Mouse (Mus musculus) c-Kit-positive CD71-positive TER-119-positive erythroid progenitor cells, embryonic 14.5 days (primary cell): ENCODE measurements around the gene Atad3a.
A peak's percentile ranks its signal among the peaks of the same experiment; 100 is the strongest.
"Not testable (repeated sequence)": the region's sequence is repeated elsewhere in the genome, so short reads cannot be mapped to it uniquely, and the experiment has no call there.

ENCODE experiments used
- DNase-seq: peaks from one replicate; pipeline ENCODE4 v3.0.0-alpha.2; 2013; ENCODE audit warnings: low spot score

Gene Atad3a

DNA sequence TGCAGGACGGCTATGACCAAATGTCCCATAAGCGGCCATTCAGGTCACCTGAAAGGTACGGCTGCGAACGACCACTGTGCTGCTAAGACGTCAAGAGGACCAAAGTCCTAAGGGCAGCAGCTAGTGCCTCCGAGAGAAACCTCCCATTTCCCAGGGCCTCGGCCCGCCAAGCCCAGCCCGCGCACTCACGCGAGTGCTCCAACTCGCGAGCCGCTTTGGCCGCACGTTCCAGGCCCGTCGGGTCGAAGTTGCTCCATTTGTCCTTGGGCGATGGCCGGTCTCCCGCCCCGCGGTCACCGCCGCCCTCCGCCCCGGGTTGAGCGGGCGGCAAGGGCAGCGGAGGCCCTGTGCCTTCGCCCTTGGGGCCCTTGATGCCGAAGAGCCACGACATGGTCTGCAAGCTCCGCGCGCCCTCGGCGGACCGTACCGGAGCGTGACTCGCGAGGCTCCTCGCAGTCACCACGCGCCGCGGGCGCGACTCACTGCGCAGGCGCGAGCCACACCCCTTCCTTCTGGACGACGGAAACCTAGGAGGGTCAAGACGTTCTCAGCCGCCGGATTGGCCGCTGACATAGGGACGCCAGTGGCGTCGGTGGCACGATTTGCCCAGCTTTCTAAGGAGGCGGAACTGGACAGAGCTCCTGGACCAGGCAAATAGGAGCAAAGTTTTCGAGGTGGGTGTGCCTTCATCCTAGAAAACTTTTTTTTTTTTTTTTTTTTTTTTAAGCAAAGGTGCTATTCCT lies at the start of gene Atad3a:
Gene Atad3a, minus strand, starts transcription at position 481 of the 743 bp plus-strand sequence.
- peak; percentile 93 for DNase-seq

DNA sequence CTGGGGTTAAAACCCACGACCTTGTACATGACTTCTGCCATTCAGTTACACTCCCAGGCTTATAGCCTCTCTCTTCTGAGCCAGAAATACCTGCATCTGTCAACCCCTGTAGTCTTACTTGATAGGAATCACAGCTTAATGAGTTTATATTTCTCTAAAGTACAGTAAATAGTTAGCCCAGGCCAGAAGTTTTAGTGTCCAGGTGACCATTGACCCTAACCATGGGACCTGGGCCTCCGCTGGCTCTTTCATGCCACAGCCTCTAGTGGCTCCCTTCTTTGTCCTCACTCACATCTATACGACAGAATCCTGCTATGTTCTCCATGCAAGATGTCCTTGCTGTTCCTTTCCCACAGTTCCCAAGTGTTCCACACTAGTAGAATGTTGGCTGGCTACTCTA lies 46.9 kb upstream of the Atad3a start:
- DNase-seq: no peak

DNA sequence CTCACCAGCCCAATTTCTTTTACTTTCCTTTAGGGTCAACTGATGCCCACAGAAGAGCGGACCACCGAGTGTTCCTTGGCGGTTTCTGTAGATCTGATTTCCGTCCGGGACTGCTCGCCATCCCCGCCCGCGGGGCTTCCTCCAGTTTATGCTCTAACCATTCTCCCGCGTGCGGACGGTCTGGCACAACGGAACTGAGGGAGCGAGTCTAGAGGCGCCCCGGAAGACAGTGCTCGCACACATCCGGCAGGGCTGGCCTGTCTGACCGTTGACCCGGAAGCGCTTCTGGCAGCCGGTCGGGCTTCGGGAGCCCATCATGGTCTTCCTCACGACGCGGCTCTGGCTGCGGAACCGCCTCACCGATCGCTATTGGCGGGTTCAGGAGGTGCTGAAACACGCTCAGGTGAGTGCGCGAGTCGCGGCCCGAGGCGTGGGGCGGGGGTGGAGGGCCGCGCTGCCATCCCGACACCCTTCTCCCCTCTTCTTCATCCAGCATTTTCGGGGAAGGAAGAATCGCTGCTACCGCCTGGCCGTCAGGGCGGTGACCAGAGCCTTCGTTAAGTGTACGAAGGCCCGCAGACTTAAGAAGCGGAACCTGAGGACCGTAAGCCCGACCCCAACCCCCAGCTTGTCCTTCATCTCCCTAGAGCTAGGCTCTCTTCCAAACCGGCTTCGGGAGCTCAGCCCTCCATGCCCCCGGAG lies 42.6 kb upstream of the Atad3a start:
- peak; percentile 96 for DNase-seq

DNA sequence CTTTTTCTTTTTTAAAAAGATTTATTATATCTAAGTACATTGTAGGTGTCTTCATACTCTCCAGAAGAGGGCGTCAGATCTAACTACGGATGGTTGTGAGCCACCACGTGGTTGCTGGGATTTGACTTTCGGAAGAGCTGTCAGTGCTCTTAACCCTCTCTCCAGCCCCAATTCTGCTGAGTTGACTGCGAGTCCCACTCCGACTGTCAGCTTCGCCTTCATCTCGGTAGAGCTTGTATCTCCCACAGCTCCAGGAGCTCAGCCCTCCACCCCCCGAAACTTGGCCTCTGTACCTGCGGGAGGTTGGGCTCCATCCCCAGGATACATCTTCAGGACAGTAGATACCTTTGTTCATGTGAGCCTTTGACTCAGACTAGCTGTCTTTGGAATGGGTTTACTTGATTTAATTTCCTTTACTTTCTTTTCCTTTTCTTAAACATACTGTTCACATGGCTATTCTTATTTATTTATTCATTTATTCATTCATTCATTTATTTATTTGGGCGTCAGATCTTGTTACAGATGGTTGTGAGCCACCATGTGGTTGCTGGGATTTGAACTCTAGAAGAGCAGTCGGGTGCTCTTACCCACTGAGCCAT lies 41.9 kb upstream of the Atad3a start, which contains the start of gene Mrpl20:
Gene Mrpl20, plus strand, starts transcription at position 138 of the 599 bp plus-strand sequence.
- no peak for DNase-seq

DNA sequence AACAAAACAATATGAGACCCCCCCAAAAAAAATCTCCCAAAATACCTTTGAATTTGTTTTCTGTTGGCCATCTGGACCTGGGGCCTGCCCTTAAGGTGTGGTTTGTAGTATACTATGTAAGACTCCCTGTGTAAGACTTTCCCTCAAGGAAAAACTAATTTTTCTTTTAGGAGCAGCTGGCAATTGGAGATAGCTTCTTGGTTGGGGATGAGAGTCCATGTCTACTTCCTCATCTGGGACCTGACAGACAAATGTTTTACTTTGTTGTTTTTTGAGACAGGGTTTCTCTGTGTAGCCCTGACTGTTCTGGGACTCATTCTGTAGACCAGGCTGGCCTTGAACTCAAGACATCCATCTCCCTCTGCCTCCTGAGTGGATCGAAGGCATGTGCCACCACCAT lies 41.2 kb upstream of the Atad3a start:
- DNase-seq: no peak

DNA sequence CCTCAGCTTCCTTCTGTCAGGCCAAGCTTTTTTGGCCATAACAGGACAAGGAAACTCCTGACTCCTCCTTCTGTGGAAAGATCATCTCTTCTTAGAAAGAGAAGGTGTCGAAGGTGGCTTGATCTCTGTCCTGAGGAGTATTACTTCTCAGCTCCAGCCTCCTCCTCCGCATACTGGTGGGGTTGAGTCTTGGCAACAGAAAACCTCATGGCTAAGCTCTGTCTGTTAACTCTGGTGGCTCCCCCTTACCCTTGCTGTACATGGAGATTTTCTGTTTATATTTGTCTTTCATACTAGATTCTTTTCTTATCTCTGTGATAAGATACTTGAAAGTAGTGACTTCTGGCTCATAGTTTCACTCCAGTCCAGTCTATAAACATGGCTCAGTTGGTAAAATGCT lies 32.8 kb upstream of the Atad3a start:
- DNase-seq: no peak

DNA sequence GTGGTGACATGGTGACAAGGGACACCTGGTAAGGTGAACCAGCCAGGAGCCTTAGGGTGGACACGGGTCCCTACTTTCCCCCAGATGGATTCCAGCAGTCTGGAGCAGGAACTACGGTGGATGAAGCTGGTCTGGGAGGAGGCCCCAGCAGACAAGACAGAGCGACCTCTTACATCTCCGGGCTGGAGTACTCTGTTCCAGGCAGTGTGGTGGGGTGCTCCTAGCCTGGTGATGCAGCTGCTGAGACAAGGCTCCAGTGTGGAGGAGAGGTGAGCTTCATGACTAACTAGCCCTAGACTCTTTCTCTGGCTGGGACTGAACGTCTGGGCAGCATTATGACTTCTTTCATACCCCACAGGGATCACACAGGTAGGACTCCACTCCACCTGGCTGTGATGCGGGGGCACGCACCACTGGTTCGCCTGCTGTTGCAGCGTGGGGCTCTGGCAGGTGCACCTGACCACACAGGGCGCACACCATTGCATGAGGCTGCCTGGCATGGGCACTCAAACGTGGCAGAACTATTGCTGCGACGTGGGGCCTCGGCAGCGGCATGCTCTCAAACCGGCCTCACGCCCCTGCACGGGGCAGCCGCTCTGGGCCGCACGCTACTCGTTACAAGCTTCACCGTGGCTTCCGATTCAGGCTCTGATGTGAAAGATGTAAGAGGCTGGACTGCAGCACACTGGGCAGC lies 30.5 kb upstream of the Atad3a start:
- no peak for DNase-seq

DNA sequence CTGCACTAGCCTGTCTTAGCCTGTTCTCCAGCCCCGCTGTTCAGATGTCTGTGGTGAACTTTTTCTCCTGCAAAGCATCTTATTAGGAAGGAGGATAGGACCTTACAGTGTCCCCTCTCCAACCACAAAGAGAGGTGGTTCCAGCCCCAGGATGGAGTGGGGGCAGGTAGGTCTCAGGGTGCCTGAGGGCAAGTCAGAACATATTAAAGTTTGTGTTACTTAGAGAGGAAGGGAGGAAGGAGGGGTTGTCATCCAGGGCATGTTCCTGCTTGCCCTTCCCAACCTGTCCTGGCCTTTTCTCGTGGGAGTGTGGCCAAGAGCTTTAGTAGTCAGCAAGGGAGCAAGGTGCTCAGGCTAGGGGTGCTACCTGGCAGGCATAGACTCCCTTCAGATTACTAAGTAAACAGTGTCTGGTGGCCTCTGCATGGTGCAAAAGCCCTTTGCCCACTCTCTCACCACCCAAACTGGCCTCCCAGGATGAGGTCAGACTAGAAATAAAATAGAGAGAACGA lies 29.8 kb upstream of the Atad3a start:
- DNase-seq: no peak

DNA sequence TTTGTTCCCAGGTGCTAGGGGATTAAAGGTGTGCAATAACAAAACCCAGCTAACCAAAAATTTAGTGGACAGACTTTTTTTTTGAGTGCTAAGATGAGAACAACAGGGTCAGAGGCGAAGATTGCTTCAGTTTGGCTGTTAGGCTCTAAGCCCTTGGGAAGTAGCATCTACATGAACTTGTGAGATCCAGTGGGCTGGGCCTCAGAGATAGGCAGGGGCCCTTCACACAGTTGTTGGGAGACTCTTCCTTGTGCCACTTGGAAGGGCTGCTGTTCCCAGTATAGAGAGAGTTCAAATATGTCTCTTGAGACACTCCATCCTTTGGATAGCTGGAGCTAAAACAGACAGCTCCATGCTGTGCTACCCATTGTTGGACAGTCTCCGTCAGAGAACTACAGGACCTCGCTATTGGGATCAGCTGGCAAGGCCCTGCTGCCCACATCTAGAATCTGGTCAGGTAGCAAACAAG lies 29.2 kb upstream of the Atad3a start, which contains the start of gene Ankrd65:
Gene Ankrd65, plus strand, starts transcription at position 419 of the 469 bp plus-strand sequence.
- no peak for DNase-seq

DNA sequence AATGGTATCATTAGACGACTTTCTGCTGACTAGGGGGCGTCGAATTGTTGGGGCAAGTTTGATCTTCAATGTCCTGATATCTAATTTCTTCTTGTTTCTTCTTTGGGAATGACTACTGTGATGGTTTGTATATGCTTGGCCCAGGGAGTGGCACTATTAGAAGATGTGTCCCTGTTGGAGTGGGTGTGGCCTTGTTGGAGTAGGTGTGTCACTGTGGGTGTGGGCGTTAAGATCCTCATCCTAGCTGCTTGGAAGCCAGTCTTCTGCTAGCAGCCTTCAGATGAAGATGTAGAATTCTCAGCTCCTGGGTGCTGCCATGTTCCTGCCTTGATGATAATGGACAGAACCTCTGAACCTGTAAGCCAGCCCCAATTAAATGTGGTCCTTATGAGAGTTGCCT lies 27.9 kb upstream of the Atad3a start:
- not testable (repeated sequence) for DNase-seq

DNA sequence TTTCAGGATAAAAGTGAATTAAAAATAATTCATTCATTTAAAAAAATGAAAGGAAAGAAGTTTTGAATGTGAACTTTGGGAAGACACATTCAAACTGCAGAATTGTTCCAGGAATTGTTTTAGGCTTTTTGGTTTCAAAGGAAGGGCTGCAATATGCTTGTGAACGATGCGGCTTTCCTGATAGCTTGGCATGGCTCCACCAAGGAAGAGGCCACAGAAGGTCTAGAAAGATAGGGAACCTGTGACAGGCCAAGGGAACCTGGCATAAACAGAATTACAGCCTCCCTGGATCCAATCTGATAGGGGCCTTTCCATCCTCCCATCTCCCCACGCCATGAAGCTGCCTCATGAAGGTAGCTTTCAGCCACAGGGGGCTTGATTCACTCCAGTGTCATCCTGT lies 27.4 kb upstream of the Atad3a start:
- DNase-seq: no peak

DNA sequence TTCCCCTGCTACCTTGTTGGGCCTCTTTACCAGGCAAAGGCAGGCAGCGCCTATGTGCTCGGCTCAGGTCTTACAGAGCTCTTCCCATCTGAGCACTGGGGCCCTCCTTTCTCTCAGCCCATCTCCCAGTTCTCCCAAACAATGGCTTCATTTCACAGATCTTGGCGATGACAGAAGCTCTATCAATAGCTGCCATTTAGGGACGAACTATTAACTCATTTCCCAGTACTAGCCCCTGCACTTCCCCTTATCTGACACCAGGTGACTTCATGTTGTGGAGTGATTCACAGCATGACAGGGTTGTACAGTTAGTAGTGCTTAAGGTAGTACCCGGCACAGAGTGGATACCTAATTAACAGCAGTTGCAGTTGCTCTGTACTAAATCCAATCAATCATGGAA lies 24.9 kb upstream of the Atad3a start, which contains the start of gene Tmem88b:
Gene Tmem88b, minus strand, starts transcription at position 56 of the 400 bp plus-strand sequence.
- DNase-seq: no peak

DNA sequence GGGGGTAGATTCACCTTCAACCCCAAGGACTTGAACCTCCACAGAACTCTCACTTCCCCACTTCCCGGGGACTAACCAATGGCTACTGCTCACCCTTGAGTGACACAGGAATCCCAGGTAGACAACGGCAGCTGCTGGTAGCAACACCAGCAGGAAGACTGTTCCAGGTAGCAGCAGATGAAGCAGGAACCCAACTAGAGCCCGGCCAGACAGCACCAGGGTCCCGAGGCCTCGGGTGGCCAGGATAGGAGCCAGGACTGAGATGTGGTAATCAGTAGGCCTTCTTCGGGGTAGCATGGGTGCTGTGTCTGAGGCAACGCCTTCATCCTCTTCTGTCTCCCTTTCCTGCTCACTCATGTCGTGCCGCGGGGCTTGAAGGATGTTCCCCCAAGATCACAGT lies 24.4 kb upstream of the Atad3a start:
- no peak for DNase-seq

DNA sequence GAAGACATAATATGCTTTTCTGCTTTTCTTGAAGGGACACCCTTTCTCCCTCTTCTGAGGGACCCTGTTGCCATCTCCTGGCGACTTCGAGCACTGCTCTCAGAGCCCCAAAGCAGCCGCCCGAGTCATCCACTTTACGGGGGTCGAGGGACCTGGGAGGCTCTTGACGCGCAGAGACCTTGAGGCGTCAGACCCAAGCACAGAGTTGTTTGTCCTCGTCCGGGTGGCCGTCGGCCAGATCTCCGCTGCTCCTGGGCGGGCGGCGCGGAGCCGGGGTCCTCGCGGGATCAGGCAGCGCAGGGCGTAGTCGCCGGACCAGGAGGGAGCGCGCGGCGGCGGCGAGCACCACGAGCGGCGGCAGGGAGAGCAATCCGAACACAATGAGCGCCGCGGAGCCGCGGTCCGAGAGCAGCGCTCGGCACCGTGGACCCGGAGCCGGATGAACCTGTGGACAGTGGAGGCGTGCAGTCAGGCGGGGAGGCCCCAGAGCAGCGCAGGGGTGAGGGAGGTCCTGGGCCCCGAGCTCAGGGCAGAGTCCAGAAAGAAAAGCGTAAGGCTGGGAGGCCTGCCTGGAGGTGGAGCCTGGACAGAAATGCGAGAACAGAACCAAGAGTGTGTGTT lies 23.3 kb upstream of the Atad3a start:
- DNase-seq: peak; percentile 58

DNA sequence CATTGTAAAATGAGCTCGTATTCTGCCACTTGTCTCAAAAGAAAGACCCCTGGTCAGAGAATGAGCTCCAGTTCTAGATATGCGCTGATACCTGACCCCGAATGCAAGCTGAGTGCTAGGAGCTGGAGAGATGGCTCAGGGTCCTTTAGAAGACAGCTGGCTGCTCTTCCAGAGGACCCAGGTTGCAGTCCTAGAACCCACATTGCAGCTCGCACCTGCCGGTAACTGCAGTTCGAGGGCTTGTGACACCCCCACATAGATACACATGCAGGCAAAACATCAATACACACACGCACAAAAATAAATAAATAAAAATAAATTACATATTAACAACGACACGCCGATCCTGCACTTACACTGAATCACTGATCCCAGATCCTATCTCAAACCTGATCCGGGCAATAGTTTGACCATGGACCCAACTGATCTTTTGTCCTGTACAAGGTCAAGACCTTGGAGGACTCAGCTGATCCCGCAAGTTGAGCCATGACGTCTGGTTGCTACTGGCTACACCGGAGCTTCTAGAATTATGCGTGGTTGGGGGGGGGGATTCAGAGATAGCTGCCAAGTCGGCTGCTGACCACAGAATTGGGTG lies 22.7 kb upstream of the Atad3a start:
- no peak for DNase-seq

DNA sequence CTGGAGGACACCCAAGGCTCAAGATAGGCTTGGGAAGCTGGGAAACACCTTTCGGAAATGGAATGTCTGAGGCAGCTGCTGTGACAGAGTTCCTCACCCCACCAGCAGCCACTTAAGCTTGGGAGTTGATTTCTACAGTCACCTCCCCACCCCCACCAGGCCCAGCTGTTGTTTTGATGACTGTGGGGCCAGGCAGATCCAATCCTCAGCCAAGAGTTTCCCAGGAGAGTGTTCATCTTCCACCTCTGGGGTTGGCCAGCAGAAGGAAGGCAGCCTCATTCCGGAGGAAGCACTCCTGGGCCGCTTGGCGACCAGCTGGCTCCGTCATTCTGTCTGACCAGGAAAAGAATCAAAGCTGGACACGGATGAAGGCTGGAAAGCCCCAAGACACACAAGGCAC lies 20.0 kb upstream of the Atad3a start:
- DNase-seq: no peak

DNA sequence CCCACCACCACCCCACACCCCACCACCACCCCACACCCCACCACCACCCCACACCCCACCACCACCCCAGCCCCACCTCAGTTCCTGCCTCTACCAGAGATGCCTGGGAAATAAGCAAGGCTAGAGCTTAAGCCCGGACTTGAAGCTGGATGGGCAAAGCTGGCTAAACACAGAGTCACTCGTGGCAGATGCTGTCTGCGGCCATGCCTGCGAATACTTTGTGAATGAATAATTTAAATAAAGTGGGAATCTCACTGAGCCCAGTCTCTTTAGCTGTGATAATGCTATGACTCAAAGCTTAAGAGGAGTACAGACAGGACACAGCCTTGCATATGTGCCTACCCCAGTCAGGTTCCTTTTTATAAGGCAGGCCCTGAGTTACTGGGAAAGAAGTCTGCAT lies 18.6 kb upstream of the Atad3a start:
- DNase-seq: no peak

DNA sequence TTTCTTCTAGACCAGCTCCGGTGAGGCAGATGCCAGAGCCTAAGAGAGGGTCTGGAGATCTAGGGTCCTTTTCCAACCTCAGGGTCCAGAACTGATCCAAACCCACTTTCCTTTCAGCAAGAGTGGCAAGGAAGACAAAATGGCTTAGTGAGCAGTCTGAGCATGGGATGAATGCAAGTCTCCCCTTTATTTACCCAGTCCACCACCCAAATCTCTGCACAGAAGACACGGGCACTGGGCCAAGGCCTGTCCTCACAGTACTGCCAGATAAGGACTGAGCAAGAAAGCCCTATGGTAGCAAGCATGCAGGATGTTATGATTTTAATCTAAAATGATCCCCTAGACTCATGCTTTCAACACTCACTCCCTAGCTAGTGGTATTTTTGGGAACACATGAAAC lies 16.9 kb upstream of the Atad3a start:
- no peak for DNase-seq

DNA sequence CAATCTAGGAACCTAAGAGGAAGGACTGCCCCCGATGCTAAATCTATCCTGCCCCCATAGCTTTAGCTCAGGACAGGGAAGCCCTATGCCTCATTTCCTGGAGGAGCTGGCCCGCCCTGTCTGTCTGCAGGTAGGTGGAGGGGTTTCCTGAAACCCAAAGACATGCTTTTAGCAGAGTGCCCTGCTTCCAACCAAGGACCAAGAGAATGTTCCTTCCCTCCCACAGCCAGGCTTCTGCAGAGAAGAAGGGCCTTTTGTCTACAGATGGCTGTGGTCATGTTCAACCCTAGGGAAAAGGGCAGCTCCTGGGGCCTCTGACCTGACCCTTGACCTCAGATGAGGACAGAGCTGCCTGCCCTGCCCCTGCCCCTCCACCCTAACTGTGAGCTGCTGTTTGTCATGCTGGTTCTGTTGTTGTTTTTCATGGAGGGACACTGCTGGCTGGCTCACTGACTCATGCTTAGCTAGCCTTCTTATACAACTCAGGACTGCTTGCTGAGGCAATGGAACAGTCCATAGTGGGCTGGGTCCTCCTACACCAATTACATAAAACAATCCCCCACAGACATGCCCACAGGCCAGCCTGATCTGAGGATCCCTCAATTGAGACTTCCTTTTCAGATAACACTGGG lies 15.9 kb upstream of the Atad3a start:
- no peak for DNase-seq

DNA sequence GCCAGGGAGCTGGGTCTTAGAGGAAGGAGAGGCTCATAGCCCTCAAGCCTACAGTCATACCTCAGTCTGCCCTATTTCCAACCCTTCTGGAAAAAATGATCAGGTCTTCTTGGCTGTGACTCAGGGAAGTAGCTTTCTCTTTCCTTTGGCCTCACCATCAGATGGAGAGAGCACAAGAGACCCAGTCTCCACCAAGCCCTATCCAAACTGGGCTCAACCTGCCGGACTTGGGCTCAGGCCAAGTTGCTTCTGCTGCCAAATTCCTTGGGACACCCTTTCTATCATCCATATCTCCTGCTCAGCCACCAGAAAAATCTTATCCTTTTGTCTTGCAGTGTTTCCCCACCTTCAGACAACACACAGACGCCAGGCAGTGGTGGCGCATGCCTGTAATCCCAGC lies 15.0 kb upstream of the Atad3a start:
- no peak for DNase-seq
